Mouse (Mus musculus) heart, postnatal 0 days (tissue): ENCODE measurements around the gene Smg9.

ENCODE experiments used
- CTCF ChIP-seq: IDR thresholded peaks from 2 replicates; pipeline ENCODE4 v1.5.1; 2016; ENCODE audit warnings: antibody characterized with exemption, control low read depth, low read depth
- EP300 ChIP-seq: IDR thresholded peaks from 2 replicates; pipeline ENCODE4 v1.6.1; 2016; ENCODE audit warnings: antibody characterized with exemption, low read depth

GRCm38 (mm10) chr7:24451855-24452311 lies 52.5 kb downstream of the Smg9 start, which contains the start of gene Irgc1:
- TF ChIP-seq CTCF, result no peak
- TF ChIP-seq EP300, result no peak
